Mouse (Mus musculus) stomach, postnatal 0 days (tissue): ENCODE results near the gene Ankrd34b. TPM values are rescaled to one million over a fixed set of nuclear protein-coding genes. Genes with fewer than 3 reads are reported as not detected.

Experiments
- ATAC-seq: fragments of 200-750 bp; cut with Nextera tagmentation; 2 replicates; pipeline ENCODE4 v1.8.0; 2017; ENCODE audit not compliant: low FRiP score, low TSS enrichment
- DNase-seq: peaks from one replicate; pipeline ENCODE4 v3.0.0-alpha.2; 2016; ENCODE audit warnings: low spot score
- H3K27ac ChIP-seq: fragments of 300-500 bp; sonication (generic); replicated peaks from 2 replicates; pipeline ENCODE4 v1.5.1; 2014; ENCODE audit warnings: mild to moderate bottlenecking, control low read depth
- H3K27me3 ChIP-seq: fragments of 300-500 bp; sonication (generic); 2 replicates; pipeline ENCODE4 v1.6.1; 2014; ENCODE audit warnings: low read length; ENCODE audit not compliant: control insufficient read depth, insufficient read depth
- H3K36me3 ChIP-seq: fragments of 300-500 bp; sonication (generic); 2 replicates; pipeline ENCODE4 v1.6.1; 2014; ENCODE audit warnings: low read length, mixed read lengths; ENCODE audit not compliant: control insufficient read depth, insufficient read depth
- H3K4me1 ChIP-seq: fragments of 300-500 bp; sonication (generic); replicated peaks from 2 replicates; pipeline ENCODE4 v1.6.1; 2014; ENCODE audit warnings: antibody characterized with exemption; ENCODE audit not compliant: control insufficient read depth, insufficient read depth
- H3K4me2 ChIP-seq: fragments of 300-500 bp; sonication (generic); replicated peaks from 2 replicates; pipeline ENCODE4 v1.6.1; 2014; ENCODE audit warnings: low read depth, mild to moderate bottlenecking, control low read depth, moderate library complexity
- H3K4me3 ChIP-seq: fragments of 300-500 bp; sonication (generic); 2 replicates; pipeline ENCODE4 v1.5.1; 2014; ENCODE audit warnings: low read depth, low read length, control low read depth
- H3K9ac ChIP-seq: fragments of 300-500 bp; sonication (generic); 2 replicates; pipeline ENCODE4 v1.6.1; 2014; ENCODE audit warnings: mild to moderate bottlenecking, low read length, control low read depth, mixed read lengths
- H3K9me3 ChIP-seq: fragments of 300-500 bp; sonication (generic); 2 replicates; pipeline ENCODE4 v1.6.1; 2016; ENCODE audit warnings: low read length; ENCODE audit not compliant: control insufficient read depth
- CTCF ChIP-seq: IDR thresholded peaks from 2 replicates; pipeline ENCODE4 v1.5.1; 2016; ENCODE audit warnings: antibody characterized with exemption, low read depth, mild to moderate bottlenecking, moderate library complexity
- EP300 ChIP-seq: optimal IDR thresholded peaks from 2 replicates; pipeline ENCODE3; 2016; ENCODE audit warnings: antibody characterized with exemption
- WGBS: fragments of 180-500 bp; shearing (Covaris S2); extraction: QIAGEN DNeasy Blood & Tissue Kit; methylation state at CpG from one replicate; pipeline ENCODE4 v1.1.7; 2014; 5-methylcytosine and 5-hydroxymethylcytosine counted together
- polyA plus RNA-seq: library from polyadenylated mRNA; unstranded; fragments of >200 nt; fragmentation: Nextera tagmentation; extraction: Ambion mirVana; gene quantifications from 2 replicates; pipeline ENCODE4 v1.2.1, GENCODE M21; 2015

The Ankrd34b gene
- polyA plus RNA-seq, 1 experiment from 2014 or later = 0.08 TPM

DNA sequence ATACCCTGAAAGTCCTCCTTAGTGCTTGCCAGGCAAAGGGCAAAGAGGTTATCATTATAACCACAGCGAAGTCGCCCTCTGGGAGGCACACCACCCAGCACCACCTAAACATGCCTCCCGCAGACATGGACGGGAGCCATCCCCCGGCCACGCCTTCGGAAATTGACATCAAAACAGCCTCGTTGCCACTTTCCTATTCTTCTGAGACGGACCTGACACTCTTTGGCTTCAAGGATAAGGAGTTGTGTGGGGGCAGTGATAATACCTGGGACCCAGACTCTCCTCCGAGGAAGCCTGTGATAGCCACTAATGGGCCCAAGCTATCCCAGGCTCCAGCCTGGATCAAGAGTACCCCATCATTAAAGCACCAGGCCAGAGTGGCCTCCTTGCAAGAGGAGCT lies 13.0 kb downstream of the Ankrd34b start:
- DNase-seq = no peak
- Histone ChIP-seq H3K4me2 (no peak overlapping the region), H3K27ac (no peak overlapping the region), H3K27me3 (no peaks in the 10 kb centered on the region), H3K4me3 (no peak overlapping the region), H3K9ac (no peak overlapping the region), H3K36me3 (no peaks in the 10 kb centered on the region), H3K4me1 (no peaks in the 10 kb centered on the region), H3K9me3 (no peaks in the 10 kb centered on the region)
- WGBS = 85% methylated on average over 10 of the region's 10 CpGs
- ATAC-seq = no peak
- TF ChIP-seq EP300 = no peak
- no peak for TF ChIP-seq CTCF

DNA sequence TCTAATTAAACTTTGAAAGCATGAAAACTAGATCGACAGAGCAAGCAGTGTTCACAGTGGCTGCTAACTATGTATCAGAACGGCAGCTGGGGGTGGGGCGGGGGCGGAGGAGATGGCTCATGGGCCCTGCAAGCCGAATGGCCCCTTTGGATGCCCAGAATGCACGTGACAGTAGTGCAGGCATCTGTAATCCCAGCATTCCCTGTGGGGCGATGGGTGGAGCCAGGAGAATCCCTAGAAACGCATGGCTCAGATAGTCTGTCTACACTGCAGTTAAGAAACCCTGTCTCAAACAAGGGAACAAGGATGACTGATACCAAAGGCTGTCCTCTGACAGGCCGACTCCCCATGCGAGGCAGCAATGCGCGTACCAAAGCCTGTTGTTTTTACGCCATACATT lies 14.6 kb downstream of the Ankrd34b start:
- Histone ChIP-seq H3K36me3 (no peaks in the 10 kb centered on the region), H3K4me2 (no peak overlapping the region), H3K27ac (no peak overlapping the region), H3K4me1 (no peaks in the 10 kb centered on the region), H3K9me3 (no peaks in the 10 kb centered on the region), H3K4me3 (no peak overlapping the region), H3K27me3 (no peaks in the 10 kb centered on the region), H3K9ac (no peak overlapping the region)
- WGBS = 68% methylated on average over 13 of the region's 13 CpGs
- TF ChIP-seq CTCF (no peak), EP300 (no peak)
- ATAC-seq (no peak), DNase-seq (peak; percentile 10)

DNA sequence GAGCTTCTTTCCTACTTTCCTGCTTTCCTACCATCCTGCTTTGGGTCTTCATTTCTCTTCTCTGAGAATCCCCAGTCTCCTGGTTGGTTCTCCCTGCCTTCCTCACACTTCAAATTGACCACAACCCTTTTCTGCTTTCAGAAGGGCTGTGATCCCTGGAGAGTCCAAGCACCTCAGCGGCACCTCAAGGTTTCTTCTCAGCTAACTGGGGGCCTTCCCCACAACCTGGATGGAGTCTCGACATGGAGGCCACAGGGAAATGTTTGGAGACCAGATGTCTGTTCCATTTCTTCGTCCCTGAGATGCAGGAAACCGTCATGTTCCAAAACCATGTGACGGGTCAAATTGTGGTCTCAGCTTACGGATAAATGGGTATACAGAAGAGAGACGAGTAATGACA lies 21.2 kb downstream of the Ankrd34b start:
- H3K4me3 ChIP-seq = no peak overlapping the region
- 90% methylated on average over 7 of the region's 7 CpGs for WGBS
- H3K36me3 ChIP-seq = no peaks in the 10 kb centered on the region
- H3K4me2 ChIP-seq = no peak overlapping the region
- H3K27me3 ChIP-seq = no peaks in the 10 kb centered on the region
- H3K9ac ChIP-seq = no peak overlapping the region
- peak; percentile 4 for DNase-seq
- H3K4me1 ChIP-seq = no peaks in the 10 kb centered on the region
- no peak overlapping the region for H3K27ac ChIP-seq
- ATAC-seq = no peak
- H3K9me3 ChIP-seq = no peaks in the 10 kb centered on the region
- no peak for TF ChIP-seq CTCF
- no peak for TF ChIP-seq EP300

DNA sequence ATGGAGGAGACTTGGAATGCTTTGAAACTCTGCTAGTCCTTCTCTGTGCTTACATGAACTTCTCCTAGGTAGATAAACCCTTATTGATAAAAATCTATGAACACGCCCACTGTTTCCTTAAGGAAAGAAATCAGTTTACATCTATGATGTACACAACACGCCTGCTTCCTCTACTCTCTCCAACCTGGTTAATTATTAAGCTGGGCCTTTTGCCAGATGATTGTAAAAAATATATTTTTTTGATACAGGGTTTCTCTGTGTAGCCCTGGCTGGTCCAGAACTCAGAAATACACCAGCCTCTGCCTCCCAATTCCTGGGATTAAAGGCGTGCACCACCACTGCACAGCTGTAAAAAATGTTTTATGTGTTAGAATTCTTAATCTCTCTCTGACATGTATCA lies 39.0 kb downstream of the Ankrd34b start:
- TF ChIP-seq EP300 (no peak), CTCF (no peak)
- Histone ChIP-seq H3K4me2 (no peak overlapping the region), H3K27me3 (no peaks in the 10 kb centered on the region), H3K4me3 (no peak overlapping the region), H3K36me3 (no peaks in the 10 kb centered on the region), H3K9ac (no peak overlapping the region), H3K4me1 (no peaks in the 10 kb centered on the region), H3K9me3 (no peaks in the 10 kb centered on the region), H3K27ac (no peak overlapping the region)
- ATAC-seq (peak; percentile 53; the same call in 1 of the 2 replicates), DNase-seq (no peak)
- 52% methylated on average over 3 of the region's 3 CpGs for WGBS

DNA sequence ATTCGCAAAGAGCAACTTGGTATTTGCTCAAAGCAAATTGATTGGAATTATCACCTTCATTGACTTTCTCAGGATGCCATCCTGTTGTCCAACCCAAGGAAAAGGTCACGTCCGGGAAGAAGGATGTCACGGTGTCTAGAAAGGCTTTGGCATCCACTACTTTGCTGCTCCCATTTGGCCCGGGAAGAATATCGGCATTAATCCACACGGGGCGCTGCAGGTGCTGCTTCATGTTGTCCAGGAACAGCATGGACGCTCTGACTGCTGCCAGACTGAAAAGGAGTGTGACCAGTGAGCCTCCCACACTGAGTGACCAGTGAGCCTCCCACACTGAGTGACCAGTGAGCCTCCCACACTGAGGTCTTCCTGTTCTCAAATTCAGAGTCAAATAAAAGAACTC lies 42.2 kb downstream of the Ankrd34b start:
- Histone ChIP-seq H3K36me3 (no peaks in the 10 kb centered on the region), H3K4me1 (no peaks in the 10 kb centered on the region), H3K9ac (no peak overlapping the region), H3K27me3 (no peaks in the 10 kb centered on the region), H3K27ac (no peak overlapping the region), H3K4me3 (no peak overlapping the region), H3K9me3 (no peaks in the 10 kb centered on the region), H3K4me2 (no peak overlapping the region)
- ATAC-seq (no peak), DNase-seq (peak; percentile 18)
- WGBS = 76% methylated on average over 9 of the region's 9 CpGs
- TF ChIP-seq CTCF (peak; percentile 22; the same call in 1 of the 2 replicates), EP300 (no peak)

DNA sequence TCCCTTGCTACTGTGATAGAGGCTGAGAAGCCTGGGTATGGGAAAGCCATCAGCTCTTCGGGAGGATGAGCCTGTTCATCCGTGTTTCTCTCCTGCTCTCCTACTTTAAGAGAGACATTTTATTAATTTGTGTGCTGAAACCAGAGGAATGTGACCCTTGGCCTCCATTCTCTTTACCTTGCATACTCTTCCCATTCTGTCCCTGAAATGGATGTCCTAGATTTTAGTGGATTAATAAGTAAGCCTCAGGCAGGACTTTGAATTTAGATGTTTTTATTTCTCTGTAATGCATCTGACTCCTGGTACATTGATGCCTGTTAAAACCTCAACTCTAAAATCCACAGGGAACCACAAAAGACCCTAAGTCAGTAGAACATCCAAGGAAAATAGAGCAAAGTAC lies 43.7 kb downstream of the Ankrd34b start:
- no peak for DNase-seq
- Histone ChIP-seq H3K9ac (no peak overlapping the region), H3K4me2 (no peak overlapping the region), H3K27me3 (no peaks in the 10 kb centered on the region), H3K4me1 (no peaks in the 10 kb centered on the region), H3K4me3 (no peak overlapping the region), H3K27ac (no peak overlapping the region), H3K36me3 (no peaks in the 10 kb centered on the region), H3K9me3 (no peaks in the 10 kb centered on the region)
- TF ChIP-seq EP300 (no peak), CTCF (no peak)
- 50% methylated on average over 2 of the region's 2 CpGs for WGBS
- no peak for ATAC-seq
